Mouse (Mus musculus): ENCODE measurements around the gene Bex1.

The Bex1 gene

GRCm38 (mm10) chrX:136171189-136172117 is 43.9 kb downstream of the Bex1 start:
- peak; percentile 72 for DNase-seq

GRCm38 (mm10) chrX:136170625-136171024 is 44.7 kb downstream of the Bex1 start:
- no peak for DNase-seq

All from cerebellum, adult 9-11 months (tissue).